Mouse (Mus musculus) thymus, adult 2 months (tissue): ENCODE measurements around the gene Cfap97d1.

ENCODE experiments used
- CTCF ChIP-seq: fragments of 200-500 bp; IDR thresholded peaks from 2 replicates; pipeline ENCODE4 v1.5.1; 2012; ENCODE audit warnings: mild to moderate bottlenecking, control low read depth, low read length, moderate library complexity, borderline replicate concordance; ENCODE audit not compliant: control insufficient read depth, poor library complexity, insufficient read depth; ENCODE audit errors: extremely low read depth
- POLR2A ChIP-seq: fragments of 200-500 bp; IDR thresholded peaks from 2 replicates; pipeline ENCODE4 v1.6.1; 2012; ENCODE audit warnings: mild to moderate bottlenecking, low read length, control low read depth, moderate library complexity; ENCODE audit not compliant: control insufficient read depth, poor library complexity, insufficient read depth; ENCODE audit errors: extremely low read depth

DNA sequence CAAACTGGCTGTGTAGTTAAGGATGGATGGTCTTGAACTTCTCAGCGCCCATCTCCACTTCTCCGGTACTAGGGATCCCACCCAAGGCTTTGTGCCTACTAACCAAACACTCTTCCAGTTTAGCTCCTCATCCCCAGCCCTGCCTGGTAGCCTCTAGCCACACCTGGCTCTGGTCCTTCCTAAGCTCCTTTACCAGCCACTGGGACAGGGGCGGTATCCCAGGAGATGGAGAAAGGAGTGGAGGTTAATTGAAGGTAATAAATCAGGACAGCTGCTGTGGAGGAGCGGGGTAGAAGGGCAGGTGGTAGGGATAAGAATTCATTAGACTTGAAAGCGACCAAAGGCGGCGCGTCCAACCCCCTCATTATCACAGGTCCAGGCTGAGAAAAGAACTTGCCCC is 19.4 kb upstream of the Cfap97d1 start:
- TF ChIP-seq POLR2A = no peak
- TF ChIP-seq CTCF = no peak
